Mouse (Mus musculus) liver, adult 2 months (tissue): ENCODE measurements around the gene Pop7.

ENCODE experiments used
- CTCF ChIP-seq: fragments of 200-500 bp; IDR thresholded peaks from 2 replicates; pipeline ENCODE4 v1.5.1; 2011; ENCODE audit warnings: low read depth, low read length, control low read depth
- POLR2A ChIP-seq: fragments of 200-500 bp; IDR thresholded peaks from 2 replicates; pipeline ENCODE4 v1.6.1; 2011; ENCODE audit warnings: low read length, control low read depth; ENCODE audit not compliant: insufficient read depth; ENCODE audit errors: extremely low read depth

- TF ChIP-seq CTCF (no peak), POLR2A (no peak)
These were observed 33.0 kb upstream of the Pop7 start for GRCm38 (mm10) chr5:137535318-137535717.
